Mouse (Mus musculus): Measurements from ENCODE around the gene Smarcb1.

DNA sequence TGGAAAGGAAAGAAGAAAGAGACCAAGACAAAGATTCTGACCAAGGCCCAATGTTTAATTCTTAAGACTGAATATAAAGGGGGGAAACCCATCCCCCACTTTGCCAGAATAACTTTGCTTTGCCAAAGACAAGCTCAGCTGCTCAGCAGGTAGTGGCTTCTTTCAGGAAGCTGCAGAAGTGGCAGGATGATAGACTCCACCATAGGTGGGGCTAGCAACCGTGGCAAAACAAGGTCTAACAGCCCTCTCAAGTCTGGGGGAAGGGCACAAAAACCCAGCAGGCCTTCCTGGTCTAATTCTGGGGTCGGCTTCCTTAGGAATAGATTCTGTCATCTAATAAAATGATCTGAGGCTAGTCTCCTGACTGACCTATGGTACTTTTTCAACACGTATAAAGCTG is 73.0 kb downstream of the Smarcb1 start:
- TF ChIP-seq CTCF (IDR thresholded peaks at IDR 0.05; ENCODE audit: low read depth, low read length): no peak
- no peak for TF ChIP-seq POLR2A (IDR thresholded peaks at IDR 0.05; ENCODE audit: extremely low read depth, insufficient read depth, low read length)
